In the genomic region with DNA sequence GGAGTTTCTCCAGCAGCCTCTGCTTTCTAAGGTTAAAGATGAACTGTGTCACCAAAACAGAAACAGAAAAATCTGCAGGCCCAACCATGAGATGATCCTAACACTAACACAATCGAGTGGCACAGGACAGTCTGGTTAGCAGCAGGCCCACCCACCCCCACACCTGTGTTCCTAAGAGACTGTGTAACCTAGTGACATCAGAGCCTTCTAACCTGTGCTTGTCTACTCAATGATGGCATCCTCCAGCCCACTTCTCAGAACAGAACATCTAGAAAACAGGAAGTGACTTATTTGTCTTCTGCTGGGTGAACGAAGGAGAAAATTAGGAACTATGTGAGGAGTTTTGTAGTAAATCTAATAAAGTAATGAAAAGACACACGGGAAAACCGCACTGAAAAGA, we compare ENCODE assay signal across 22 mouse cellular contexts. TPM values are rescaled to one million over a fixed set of nuclear protein-coding genes. Genes with fewer than 3 reads are reported as not detected.
"Had no signal": no experiment of that assay in that cellular context is flagged by ENCODE, and none has a peak within 500 bp of the region (broad histone marks: within the 10 kb centered on the region; RNA-seq: fewer than 3 reads in every experiment).

No protein-coding gene starts in this region.

- H3K4me3 ChIP-seq: limb, embryonic 10.5 days; limb, embryonic 13.5 days; liver, embryonic 12.5 days; liver, embryonic 15.5 days; lung, embryonic 15.5 days had no signal

- ATAC-seq: liver, embryonic 12.5 days had no signal

- H3K27ac ChIP-seq: limb, embryonic 10.5 days; limb, embryonic 13.5 days; liver, embryonic 12.5 days; liver, embryonic 15.5 days; lung, embryonic 15.5 days; stomach, postnatal 0 days had no signal

- DNase-seq: kidney, adult 2 months; kidney, postnatal 10 days; kidney, postnatal 36 days; layer of hippocampus, adult 9-11 months; liver; lung, adult 18-20 months; lung, postnatal 10 days; lung, postnatal 36 days; midbrain, embryonic 14.5 days; right cerebral cortex, adult 18-20 months; right cerebral cortex, postnatal 14 days; right cerebral cortex, postnatal 4 days; thymus, adult 2 months; thymus, postnatal 14 days had no signal

RNA-seq across cellular contexts. Expression of gene Hrk, which starts 42.5 kb away (rescaled TPM):
- total RNA-seq: megakaryocyte progenitor cell, adult 5-6 weeks; megakaryocyte-erythroid progenitor cell, adult 5-6 weeks had no signal
- polyA plus RNA-seq: liver, embryonic 15.5 days had no signal
